Mouse (Mus musculus) bone marrow macrophage, adult 2 months (primary cell): ENCODE results near the gene Fpgs.
A peak's percentile ranks its signal among the peaks of the same experiment; 100 is the strongest.

Source experiments
- CTCF ChIP-seq: IDR thresholded peaks from 2 replicates; pipeline ENCODE4 v1.5.1; 2012; ENCODE audit warnings: low read depth, mild to moderate bottlenecking, low read length, moderate library complexity
- POLR2A ChIP-seq: IDR thresholded peaks from 2 replicates; pipeline ENCODE4 v1.6.1; 2012; ENCODE audit warnings: mild to moderate bottlenecking, low read depth, low read length, borderline replicate concordance

- TF ChIP-seq CTCF (peak; percentile 81), POLR2A (0 out of 2 replicates have a peak, but pooled peaks have one; percentile 20)
Measured at GRCm38 (mm10) chr2:32712934-32713817, 9.2 kb upstream of the Fpgs start, which contains the start of gene Cdk9.
